Mouse (Mus musculus): ENCODE measurements at regions not wholly inside any gene's neighbourhood (a gene's known extent, or its start where the extent isn't known, plus 50 kb on each side); places are given as distances from the start of the nearest gene placed in this dataset.

DNA sequence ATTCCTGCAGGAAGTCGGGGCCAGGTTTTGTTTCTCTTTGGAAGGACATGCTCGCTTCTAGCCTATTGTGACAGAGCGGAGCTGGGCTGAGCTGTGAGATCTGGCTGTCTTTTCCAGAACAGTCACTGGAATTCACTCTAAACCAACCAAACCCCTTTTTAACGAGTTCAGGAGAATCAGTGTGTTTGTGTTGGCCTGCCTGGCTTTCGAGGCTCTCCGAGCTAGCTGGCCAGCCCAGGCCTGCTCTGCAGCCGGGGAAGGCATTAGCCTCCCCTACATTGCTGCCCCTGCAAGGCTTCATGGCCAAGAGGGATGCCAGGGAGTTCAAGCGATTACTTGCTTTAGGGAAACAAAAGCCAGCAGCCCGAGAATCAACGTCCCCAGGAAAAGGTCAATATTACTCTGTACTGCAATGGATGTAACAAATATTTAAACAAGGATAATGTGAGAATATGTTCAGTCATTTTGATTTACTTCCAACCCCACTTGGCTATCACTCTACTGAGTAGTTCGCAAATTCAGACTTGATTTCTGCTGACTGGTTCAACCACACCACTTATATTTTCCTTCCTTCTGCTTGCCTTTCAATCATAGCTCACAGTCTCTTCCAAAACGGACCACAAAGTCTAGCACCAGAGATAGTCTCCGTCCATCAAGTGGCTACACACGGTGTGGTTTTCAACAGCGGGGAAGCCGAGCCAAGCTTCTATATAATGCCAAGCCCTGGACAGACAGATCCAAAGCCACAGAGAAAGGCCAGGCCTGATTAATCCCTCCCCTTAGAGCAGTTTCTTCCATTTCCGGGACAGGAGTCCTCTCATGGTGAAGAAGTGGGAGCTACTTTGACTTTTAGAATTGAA is 424.6 kb downstream of the Wdr11 start:
- TF ChIP-seq POLR2A (IDR thresholded peaks at IDR 0.05; ENCODE audit: borderline replicate concordance, extremely low read depth, low read depth, low read length) (no peak), CTCF (IDR thresholded peaks at IDR 0.05; ENCODE audit: insufficient read depth, low read length) (no peak)
